16 mouse cellular contexts compared by ENCODE assay signal in genomic region chr10:94863251-94863650, GRCm38 (mm10).
"Had no signal": no experiment of that assay in that cellular context is flagged by ENCODE, and none has a peak within 500 bp of the region (broad histone marks: within the 10 kb centered on the region; RNA-seq: fewer than 3 reads in every experiment).

No protein-coding gene starts in this region.

- H3K4me3 ChIP-seq: neural tube, embryonic 13.5 days; neural tube, embryonic 15.5 days; stomach, embryonic 15.5 days had no signal

- H3K4me1 ChIP-seq: stomach, embryonic 15.5 days had no signal

- H3K9me3 ChIP-seq: neural tube, embryonic 13.5 days; neural tube, embryonic 15.5 days; stomach, embryonic 15.5 days had no signal

- H3K27me3 ChIP-seq: neural tube, embryonic 13.5 days; neural tube, embryonic 15.5 days; stomach, embryonic 15.5 days had no signal

- DNase-seq: retina, postnatal 1 day; right cerebral cortex, adult 18-20 months; right cerebral cortex, postnatal 14 days; right cerebral cortex, postnatal 25 days; right cerebral cortex, postnatal 4 days; spleen, adult 18-20 months; thymus, adult 18-20 months; thymus, adult 2 months; thymus, postnatal 14 days; thymus, postnatal 25 days; thymus, postnatal 36 days; thymus, postnatal 4 days had no signal

- H3K27ac ChIP-seq: neural tube, embryonic 13.5 days; neural tube, embryonic 15.5 days; stomach, embryonic 15.5 days; stomach, postnatal 0 days had no signal

- H3K4me2 ChIP-seq: neural tube, embryonic 13.5 days; neural tube, embryonic 15.5 days; stomach, embryonic 15.5 days had no signal

- H3K9ac ChIP-seq: neural tube, embryonic 13.5 days; neural tube, embryonic 15.5 days; stomach, embryonic 15.5 days had no signal

- H3K36me3 ChIP-seq: stomach, embryonic 15.5 days had no signal
